Mouse (Mus musculus): ENCODE results near the gene Flot1.

Flot1 gene

GRCm38 (mm10) chr17:35810900-35811648 lies 12.0 kb upstream of the Flot1 start:
- DNase-seq (ENCODE audit: low spot score in 2 of 2): no peak

- no peak for DNase-seq (ENCODE audit: low spot score in 2 of 2)
Observed at GRCm38 (mm10) chr17:35812307-35812706, 10.7 kb upstream of the Flot1 start.

- DNase-seq (ENCODE audit: low spot score in 2 of 2): no peak
Observed at GRCm38 (mm10) chr17:35812736-35813135, 10.3 kb upstream of the Flot1 start.

- DNase-seq (ENCODE audit: low spot score in 2 of 2): peak in 1 of 2 experiments; percentile 57
Observed at GRCm38 (mm10) chr17:35813245-35813647, 9.8 kb upstream of the Flot1 start.

- no peak for DNase-seq (ENCODE audit: low spot score in 2 of 2)
Observed at GRCm38 (mm10) chr17:35813653-35814052, 9.4 kb upstream of the Flot1 start.

GRCm38 (mm10) chr17:35814678-35815077 lies 8.4 kb upstream of the Flot1 start:
- DNase-seq (ENCODE audit: low spot score in 2 of 2): no peak

- DNase-seq (ENCODE audit: low spot score in 2 of 2): no peak
Observed at GRCm38 (mm10) chr17:35815836-35816235, 7.2 kb upstream of the Flot1 start.

GRCm38 (mm10) chr17:35816686-35817085 lies 6.3 kb upstream of the Flot1 start:
- DNase-seq (ENCODE audit: low spot score in 2 of 2): no peak

GRCm38 (mm10) chr17:35817226-35817625 lies 5.8 kb upstream of the Flot1 start:
- no peak for DNase-seq (ENCODE audit: low spot score in 2 of 2)

GRCm38 (mm10) chr17:35820111-35820510 lies 2.9 kb upstream of the Flot1 start:
- no peak for DNase-seq (ENCODE audit: low spot score in 2 of 2)

GRCm38 (mm10) chr17:35821439-35822430 lies 1.3 kb upstream of the Flot1 start, which contains the start of gene Ier3:
Gene Ier3 (plus strand): TSS chr17:35821684.
- DNase-seq (ENCODE audit: low spot score in 2 of 2): peak; percentile 67 to 71

GRCm38 (mm10) chr17:35822564-35822963 lies 466 bp upstream of the Flot1 start:
- DNase-seq (ENCODE audit: low spot score in 2 of 2): peak in 1 of 2 experiments; percentile 52

GRCm38 (mm10) chr17:35824402-35824801 lies 1.4 kb downstream of the Flot1 start:
- DNase-seq (ENCODE audit: low spot score in 2 of 2): peak; percentile 37 to 59

- no peak for DNase-seq (ENCODE audit: low spot score in 2 of 2)
Observed at GRCm38 (mm10) chr17:35825109-35825850, 2.2 kb downstream of the Flot1 start.

- peak; percentile 87 to 95 for DNase-seq (ENCODE audit: low spot score in 2 of 2)
Observed at GRCm38 (mm10) chr17:35829737-35830136, 6.7 kb downstream of the Flot1 start.

GRCm38 (mm10) chr17:35832400-35833238 lies 9.6 kb downstream of the Flot1 start:
- no peak for DNase-seq (ENCODE audit: low spot score in 2 of 2)

- no peak for DNase-seq (ENCODE audit: low spot score in 2 of 2)
Observed at GRCm38 (mm10) chr17:35833239-35833751, 10.3 kb downstream of the Flot1 start.

GRCm38 (mm10) chr17:35833894-35834293 lies 10.9 kb downstream of the Flot1 start:
- DNase-seq (ENCODE audit: low spot score in 2 of 2): no peak

GRCm38 (mm10) chr17:35834696-35835422 lies 11.8 kb downstream of the Flot1 start:
- peak in 1 of 2 experiments; percentile 34 for DNase-seq (ENCODE audit: low spot score in 2 of 2)

Measured in spleen, postnatal 10 days (tissue).